Mouse (Mus musculus) liver, embryonic 14.5 days (tissue): ENCODE data around the gene Rhox3h. TPM values are rescaled to one million over a fixed set of nuclear protein-coding genes. Genes with fewer than 3 reads are reported as not detected.

Experiments
- polyA plus RNA-seq, 2 experiments: library from polyadenylated mRNA; depleted of rRNA in 1 of 2; stranded (reverse) in 1 of 2; unstranded in 1 of 2; fragments of >200 nt; fragmentation: Nextera tagmentation in 1 of 2; extraction: Ambion mirVana in 1 of 2; gene quantifications; 2 replicates each; pipeline versions ENCODE4 v1.2.1 to v1.2.3; 2012 to 2014

Rhox3h gene
- polyA plus RNA-seq, 2 experiments: not detected

Other genes starting within 250 kb of the Rhox3h start
- gene Rhox4b, start 236.3 kb downstream of the Rhox3h start, polyA plus RNA-seq (2012; rRNA removed): not detected in 2 replicates
- gene Rhox4b, start 236.3 kb downstream of the Rhox3h start, polyA plus RNA-seq (2014; fragmentation: Nextera tagmentation; extraction: Ambion mirVana): not detected in 2 replicates
- gene Rhox2c, start 215.1 kb downstream of the Rhox3h start, polyA plus RNA-seq (2012; rRNA removed): not detected in 2 replicates
- gene Rhox2c, start 215.1 kb downstream of the Rhox3h start, polyA plus RNA-seq (2014; fragmentation: Nextera tagmentation; extraction: Ambion mirVana): not detected in 2 replicates
- gene Rhox3c, start 210.2 kb downstream of the Rhox3h start, polyA plus RNA-seq (2012; rRNA removed): not detected in 2 replicates
- not detected in 2 replicates for gene Rhox3c, start 210.2 kb downstream of the Rhox3h start, polyA plus RNA-seq (2014; fragmentation: Nextera tagmentation; extraction: Ambion mirVana)
- not detected in 2 replicates for gene Rhox4c, start 188.4 kb downstream of the Rhox3h start, polyA plus RNA-seq (2012; rRNA removed)
- not detected in 2 replicates for gene Rhox4c, start 188.4 kb downstream of the Rhox3h start, polyA plus RNA-seq (2014; fragmentation: Nextera tagmentation; extraction: Ambion mirVana)
- gene Rhox2d, start 175.3 kb downstream of the Rhox3h start, polyA plus RNA-seq (2012; rRNA removed): not detected in 2 replicates
- not detected in 2 replicates for gene Rhox2d, start 175.3 kb downstream of the Rhox3h start, polyA plus RNA-seq (2014; fragmentation: Nextera tagmentation; extraction: Ambion mirVana)
- gene Rhox4d, start 154.4 kb downstream of the Rhox3h start, polyA plus RNA-seq (2012; rRNA removed): not detected in 2 replicates
- not detected in 2 replicates for gene Rhox4d, start 154.4 kb downstream of the Rhox3h start, polyA plus RNA-seq (2014; fragmentation: Nextera tagmentation; extraction: Ambion mirVana)
- not detected in 2 replicates for gene Rhox2e, start 138.3 kb downstream of the Rhox3h start, polyA plus RNA-seq (2012; rRNA removed)
- not detected in 2 replicates for gene Rhox2e, start 138.3 kb downstream of the Rhox3h start, polyA plus RNA-seq (2014; fragmentation: Nextera tagmentation; extraction: Ambion mirVana)
- gene Rhox3e, start 126.7 kb downstream of the Rhox3h start, polyA plus RNA-seq (2012; rRNA removed): not detected in 2 replicates
- not detected in 2 replicates for gene Rhox3e, start 126.7 kb downstream of the Rhox3h start, polyA plus RNA-seq (2014; fragmentation: Nextera tagmentation; extraction: Ambion mirVana)
- gene Rhox4e, start 111.4 kb downstream of the Rhox3h start, polyA plus RNA-seq (2012; rRNA removed): not detected in 2 replicates
- not detected in 2 replicates for gene Rhox4e, start 111.4 kb downstream of the Rhox3h start, polyA plus RNA-seq (2014; fragmentation: Nextera tagmentation; extraction: Ambion mirVana)
- gene Rhox2f, start 97.4 kb downstream of the Rhox3h start, polyA plus RNA-seq (2012; rRNA removed): not detected in 2 replicates
- gene Rhox2f, start 97.4 kb downstream of the Rhox3h start, polyA plus RNA-seq (2014; fragmentation: Nextera tagmentation; extraction: Ambion mirVana): not detected in 2 replicates
- not detected in 2 replicates for gene Rhox3f, start 87.8 kb downstream of the Rhox3h start, polyA plus RNA-seq (2012; rRNA removed)
- gene Rhox3f, start 87.8 kb downstream of the Rhox3h start, polyA plus RNA-seq (2014; fragmentation: Nextera tagmentation; extraction: Ambion mirVana): not detected in 2 replicates
- gene Rhox4f, start 61.1 kb downstream of the Rhox3h start, polyA plus RNA-seq (2012; rRNA removed): not detected in 2 replicates
- gene Rhox4f, start 61.1 kb downstream of the Rhox3h start, polyA plus RNA-seq (2014; fragmentation: Nextera tagmentation; extraction: Ambion mirVana): not detected in 2 replicates
- gene Rhox3g, start 40.2 kb downstream of the Rhox3h start, polyA plus RNA-seq (2012; rRNA removed): not detected in 2 replicates
- not detected in 2 replicates for gene Rhox3g, start 40.2 kb downstream of the Rhox3h start, polyA plus RNA-seq (2014; fragmentation: Nextera tagmentation; extraction: Ambion mirVana)
- not detected in 2 replicates for gene Rhox2g, start 25.3 kb downstream of the Rhox3h start, polyA plus RNA-seq (2012; rRNA removed)
- gene Rhox2g, start 25.3 kb downstream of the Rhox3h start, polyA plus RNA-seq (2014; fragmentation: Nextera tagmentation; extraction: Ambion mirVana): not detected in 2 replicates
- gene Rhox4g, start 17.4 kb downstream of the Rhox3h start, polyA plus RNA-seq (2012; rRNA removed): not detected in 2 replicates
- not detected in 2 replicates for gene Rhox4g, start 17.4 kb downstream of the Rhox3h start, polyA plus RNA-seq (2014; fragmentation: Nextera tagmentation; extraction: Ambion mirVana)
- not detected in 2 replicates for gene Rhox2h, start 4.5 kb upstream of the Rhox3h start, polyA plus RNA-seq (2012; rRNA removed)
- gene Rhox2h, start 4.5 kb upstream of the Rhox3h start, polyA plus RNA-seq (2014; fragmentation: Nextera tagmentation; extraction: Ambion mirVana): not detected in 2 replicates
- gene Rhox5, start 136.1 kb upstream of the Rhox3h start, polyA plus RNA-seq (2012; rRNA removed): 0.47 and 1.2 TPM in 2 replicates
- gene Rhox5, start 136.1 kb upstream of the Rhox3h start, polyA plus RNA-seq (2014; fragmentation: Nextera tagmentation; extraction: Ambion mirVana): 1.3 TPM in 2 replicates
- gene Rhox6, start 158.1 kb upstream of the Rhox3h start, polyA plus RNA-seq (2012; rRNA removed): not detected in 2 replicates
- not detected in 2 replicates for gene Rhox6, start 158.1 kb upstream of the Rhox3h start, polyA plus RNA-seq (2014; fragmentation: Nextera tagmentation; extraction: Ambion mirVana)
- gene Rhox7a, start 162.9 kb upstream of the Rhox3h start, polyA plus RNA-seq (2012; rRNA removed): not detected in 2 replicates
- gene Rhox7a, start 162.9 kb upstream of the Rhox3h start, polyA plus RNA-seq (2014; fragmentation: Nextera tagmentation; extraction: Ambion mirVana): not detected in 2 replicates
- not detected in 2 replicates for gene Rhox8, start 210.2 kb upstream of the Rhox3h start, polyA plus RNA-seq (2012; rRNA removed)
- not detected in 2 replicates for gene Rhox8, start 210.2 kb upstream of the Rhox3h start, polyA plus RNA-seq (2014; fragmentation: Nextera tagmentation; extraction: Ambion mirVana)
- not detected in 2 replicates for gene Rhox7b, start 228.5 kb upstream of the Rhox3h start, polyA plus RNA-seq (2012; rRNA removed)
- gene Rhox7b, start 228.5 kb upstream of the Rhox3h start, polyA plus RNA-seq (2014; fragmentation: Nextera tagmentation; extraction: Ambion mirVana): not detected in 2 replicates
- not detected in 2 replicates for gene Rhox9, start 233.0 kb upstream of the Rhox3h start, polyA plus RNA-seq (2012; rRNA removed)
- gene Rhox9, start 233.0 kb upstream of the Rhox3h start, polyA plus RNA-seq (2014; fragmentation: Nextera tagmentation; extraction: Ambion mirVana): not detected in 2 replicates